Mouse (Mus musculus): ENCODE measurements at regions not wholly inside any gene's neighbourhood (a gene's known extent, or its start where the extent isn't known, plus 50 kb on each side); places are given as distances from the start of the nearest gene placed in this dataset.

- no peak for DNase-seq (ENCODE audit: low read depth)
These were observed 71.6 kb upstream of the Hand1 start for GRCm38 (mm10) chr11:57904216-57904615.

GRCm38 (mm10) chr11:57899335-57899734 lies 66.7 kb upstream of the Hand1 start:
- no peak for DNase-seq (ENCODE audit: low read depth)

- DNase-seq (ENCODE audit: low read depth) = no peak
These were observed 62.9 kb upstream of the Hand1 start for GRCm38 (mm10) chr11:57895497-57895896.

GRCm38 (mm10) chr11:57882736-57883635 lies 50.4 kb upstream of the Hand1 start:
- no peak for DNase-seq (ENCODE audit: low read depth)

All from fibroblast of lung, adult 2 months (primary cell).